Mouse (Mus musculus) lung, adult 2 months (tissue): Measurements from ENCODE around the gene Fam81b. TPM values are rescaled to one million over a fixed set of nuclear protein-coding genes. Genes with fewer than 3 reads are reported as not detected.

Experiments used
- DNase-seq: peaks from one replicate; pipeline ENCODE4 v3.0.0; 2022
- H3K4me1 ChIP-seq: fragments of 200-500 bp; 2 replicates; pipeline ENCODE4 v1.6.1; 2011; ENCODE audit warnings: low read length; ENCODE audit not compliant: control insufficient read depth, insufficient read depth
- H3K4me3 ChIP-seq: fragments of 200-500 bp; replicated peaks from 2 replicates; pipeline ENCODE3; 2011; ENCODE audit warnings: low read depth, mild to moderate bottlenecking, control low read depth, low read length; ENCODE audit errors: extremely low read depth
- CTCF ChIP-seq: fragments of 200-500 bp; IDR thresholded peaks from 2 replicates; pipeline ENCODE4 v1.5.1; 2011; ENCODE audit warnings: mild to moderate bottlenecking, low read length, control low read depth; ENCODE audit not compliant: insufficient read depth
- POLR2A ChIP-seq: fragments of 200-500 bp; IDR thresholded peaks from 2 replicates; pipeline ENCODE4 v1.6.1; 2011; ENCODE audit warnings: low read depth, mild to moderate bottlenecking, control low read depth, low read length, borderline replicate concordance; ENCODE audit errors: extremely low read depth
- WGBS: fragments of 180-500 bp; shearing (Covaris S2); methylation state at CpG from one replicate; pipeline ENCODE4 v1.1.7; 2018; 5-methylcytosine and 5-hydroxymethylcytosine counted together
- polyA plus RNA-seq: library from polyadenylated mRNA; depleted of rRNA; stranded (reverse); fragments of >200 nt; gene quantifications from 2 replicates; pipeline ENCODE4 v1.2.3, GENCODE M21; 2012

Gene Fam81b
- polyA plus RNA-seq, 1 experiment = 0.93 TPM

DNA sequence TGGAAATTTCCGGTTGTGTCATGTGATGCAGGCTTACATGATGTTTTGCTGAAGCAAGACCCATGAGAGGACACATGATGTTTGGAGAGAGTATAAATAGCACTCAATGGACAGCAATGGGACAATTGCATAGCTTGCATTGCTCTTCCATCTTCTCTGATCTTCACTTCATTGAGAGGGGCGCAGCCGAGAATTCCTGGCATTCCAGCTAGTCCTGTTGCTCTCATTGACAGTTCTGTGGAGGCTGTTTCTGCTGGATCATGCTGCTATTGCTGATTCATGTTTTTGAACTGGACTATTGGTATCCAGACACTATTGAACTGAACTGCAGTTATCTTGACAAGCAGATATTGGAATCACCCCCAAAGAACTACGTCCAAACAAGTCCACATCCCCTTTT lies 12.8 kb downstream of the Fam81b start:
- Histone ChIP-seq H3K4me1 (no peaks in the 10 kb centered on the region), H3K4me3 (no peak overlapping the region)
- WGBS = 61% methylated on average over 4 of the region's 4 CpGs
- no peak for TF ChIP-seq POLR2A
- no peak for TF ChIP-seq CTCF
- no peak for DNase-seq

DNA sequence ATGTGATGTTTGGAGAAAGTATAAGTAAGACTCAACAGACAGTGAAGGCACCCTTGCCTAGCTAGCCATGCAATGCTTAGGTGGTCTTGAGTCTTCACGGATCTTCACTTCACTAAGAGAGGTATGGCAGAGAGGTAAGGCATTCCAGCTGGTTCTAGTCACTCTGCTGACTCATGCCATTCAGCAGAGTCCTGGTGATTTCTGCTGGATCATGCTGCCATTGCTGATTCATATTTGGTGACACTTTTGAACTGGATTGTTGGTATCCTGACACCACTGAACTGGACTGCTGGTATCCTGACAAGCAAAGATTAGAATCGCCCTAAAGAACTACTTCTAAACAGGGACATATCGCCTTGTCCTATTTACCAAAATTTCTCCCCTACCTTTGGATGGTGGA lies 20.3 kb downstream of the Fam81b start:
- Histone ChIP-seq H3K4me3 (no peak overlapping the region), H3K4me1 (no peaks in the 10 kb centered on the region)
- TF ChIP-seq POLR2A (no peak), CTCF (no peak)
- WGBS = 90% methylated on average over 3 of the region's 3 CpGs
- no peak for DNase-seq

- H3K4me1 ChIP-seq = no peaks in the 10 kb centered on the region
- no peak overlapping the region for H3K4me3 ChIP-seq
- WGBS = 64% methylated on average over 5 of the region's 5 CpGs
- TF ChIP-seq POLR2A (no peak), CTCF (no peak)
- no peak for DNase-seq
Measured at GRCm38 (mm10) chr13:76264361-76265026, 40.4 kb downstream of the Fam81b start.

- no peak overlapping the region for H3K4me3 ChIP-seq
- no peak for DNase-seq
- 57% methylated on average over 1 of the region's 1 CpGs for WGBS
- H3K4me1 ChIP-seq = no peaks in the 10 kb centered on the region
- TF ChIP-seq CTCF (no peak), POLR2A (no peak)
Measured at GRCm38 (mm10) chr13:76258766-76259165, 46.1 kb downstream of the Fam81b start.

GRCm38 (mm10) chr13:76256350-76256749 lies 48.5 kb downstream of the Fam81b start:
- TF ChIP-seq CTCF (no peak), POLR2A (no peak)
- no peak for DNase-seq
- no peaks in the 10 kb centered on the region for H3K4me1 ChIP-seq
- H3K4me3 ChIP-seq = no peak overlapping the region
- WGBS = 60% methylated on average over 3 of the region's 3 CpGs

GRCm38 (mm10) chr13:76250092-76250491 lies 54.8 kb downstream of the Fam81b start:
- Histone ChIP-seq H3K4me3 (no peak overlapping the region), H3K4me1 (no peaks in the 10 kb centered on the region)
- WGBS = 68% methylated on average over 7 of the region's 7 CpGs
- DNase-seq = no peak
- TF ChIP-seq CTCF (no peak), POLR2A (no peak)

DNA sequence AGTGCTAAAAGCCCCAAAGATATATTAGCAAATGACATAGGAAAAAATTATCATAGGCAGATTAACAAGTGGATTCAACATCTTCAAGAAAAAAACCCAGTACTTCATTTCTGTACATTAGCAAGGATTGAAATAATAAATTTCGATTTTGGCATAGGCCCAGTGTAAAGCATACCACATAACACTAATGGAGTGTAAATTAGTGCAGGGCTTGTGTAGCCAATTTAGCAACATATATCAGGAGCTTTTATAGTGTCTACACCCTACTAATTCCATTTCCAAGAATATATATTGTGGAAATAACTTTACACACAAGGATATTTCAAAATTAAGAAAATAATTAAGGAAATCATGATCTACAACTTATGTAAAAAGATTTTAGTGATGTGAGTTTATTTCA lies 55.8 kb downstream of the Fam81b start:
- DNase-seq = no peak
- 47% methylated on average over 1 of the region's 1 CpGs for WGBS
- Histone ChIP-seq H3K4me1 (no peaks in the 10 kb centered on the region), H3K4me3 (no peak overlapping the region)
- TF ChIP-seq CTCF = no peak
- TF ChIP-seq POLR2A = no peak

DNA sequence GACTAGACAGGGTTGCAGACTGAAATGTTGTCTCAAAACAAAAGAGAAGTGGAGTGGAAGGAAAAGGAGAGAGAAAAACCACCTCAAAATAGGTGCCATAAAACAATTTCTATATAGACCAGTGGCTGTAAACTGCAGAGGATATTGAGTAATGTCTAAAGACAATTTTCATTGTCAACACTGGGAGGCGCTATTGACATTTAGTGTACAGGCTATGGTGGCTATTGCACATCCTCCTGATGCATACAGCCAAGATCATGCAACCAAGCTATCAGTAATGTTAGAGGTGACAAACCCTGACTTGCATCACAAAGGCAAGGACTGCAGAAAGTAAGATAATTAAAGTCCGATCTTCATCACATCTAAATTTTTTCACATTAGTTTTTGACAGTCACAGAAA lies 89.5 kb downstream of the Fam81b start:
- WGBS = 43% methylated on average over 2 of the region's 2 CpGs
- Histone ChIP-seq H3K4me3 (no peak overlapping the region), H3K4me1 (no peaks in the 10 kb centered on the region)
- TF ChIP-seq POLR2A = no peak
- TF ChIP-seq CTCF = no peak
- no peak for DNase-seq

- WGBS = 77% methylated on average over 2 of the region's 2 CpGs
- no peaks in the 10 kb centered on the region for H3K4me1 ChIP-seq
- DNase-seq = no peak
- no peak overlapping the region for H3K4me3 ChIP-seq
- TF ChIP-seq POLR2A (no peak), CTCF (no peak)
Measured at GRCm38 (mm10) chr13:76214928-76215327, 89.9 kb downstream of the Fam81b start.

DNA sequence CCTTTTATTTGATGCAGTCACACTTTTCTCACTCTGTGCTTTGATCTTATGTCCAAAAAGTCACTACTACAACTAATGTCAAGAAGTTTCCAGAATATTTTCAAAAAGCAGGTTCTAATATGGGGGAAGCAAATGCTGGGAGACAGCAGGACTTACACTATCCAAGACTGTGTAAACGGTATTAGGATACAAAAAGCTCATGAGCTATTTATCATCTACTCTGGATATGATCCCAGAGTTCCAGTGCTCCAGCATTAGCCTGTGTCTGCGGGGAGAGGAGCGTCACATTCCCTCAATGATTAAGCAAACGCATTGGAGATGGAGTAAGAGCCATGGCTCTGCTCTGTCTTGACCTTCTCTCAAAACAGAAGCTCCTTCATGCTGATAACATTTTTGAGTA lies 104.9 kb downstream of the Fam81b start:
- DNase-seq = no peak
- Histone ChIP-seq H3K4me3 (no peak overlapping the region), H3K4me1 (no peaks in the 10 kb centered on the region)
- TF ChIP-seq CTCF = no peak
- no peak for TF ChIP-seq POLR2A
- WGBS = 67% methylated on average over 4 of the region's 4 CpGs

- Histone ChIP-seq H3K4me1 (no peaks in the 10 kb centered on the region), H3K4me3 (no peak overlapping the region)
- no peak for TF ChIP-seq POLR2A
- no peak for TF ChIP-seq CTCF
- 67% methylated on average over 3 of the region's 3 CpGs for WGBS
- DNase-seq = no peak
Measured at GRCm38 (mm10) chr13:76197297-76197848, 107.5 kb downstream of the Fam81b start.
